Mouse (Mus musculus) embryo, embryonic 11 days (tissue): Measurements from ENCODE around the gene Nprl3.
"Not testable (repeated sequence)": the region's sequence is repeated elsewhere in the genome, so short reads cannot be mapped to it uniquely, and the experiment has no call there.

Source experiments
- DNase-seq: peaks from one replicate; pipeline ENCODE4 v3.0.0-alpha.2; 2015

Nprl3 gene

DNA sequence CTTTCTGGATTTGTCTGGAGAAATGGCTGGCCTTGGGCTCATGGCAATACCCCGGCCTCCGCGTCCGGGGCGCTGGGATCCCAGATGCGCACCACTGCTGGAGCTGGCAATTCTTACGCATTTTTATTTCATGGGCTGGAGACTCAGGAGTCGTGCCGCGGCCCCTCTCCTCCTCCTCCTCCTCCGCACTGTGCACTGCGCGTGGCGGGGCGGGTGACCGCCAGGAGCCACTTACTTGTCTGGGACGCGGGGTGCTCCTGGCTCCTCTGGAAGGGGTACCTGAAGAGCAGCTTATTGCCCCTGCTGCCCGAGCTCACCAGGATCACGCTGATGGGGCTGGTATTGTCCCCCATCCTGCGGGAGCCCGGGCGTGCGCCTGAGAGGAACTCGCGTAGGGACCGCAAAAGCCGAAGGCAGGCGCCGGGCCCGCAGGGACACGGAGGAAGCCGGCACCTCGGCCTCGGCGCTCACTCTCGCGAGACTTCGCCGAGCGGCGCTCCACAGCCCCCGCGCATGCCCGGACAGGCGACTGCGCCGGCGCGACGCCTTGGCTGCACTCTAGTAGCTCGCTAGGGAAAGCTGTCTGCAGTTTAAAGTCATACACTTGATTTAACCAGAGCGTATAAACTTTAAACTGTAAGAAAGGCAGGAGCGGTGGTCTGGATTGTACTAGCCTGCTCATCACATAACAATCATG lies at the start of gene Nprl3:
TSS of gene Nprl3 (minus strand) at position 520 of the 697 bp plus-strand sequence.
- DNase-seq: peak; percentile 98

DNA sequence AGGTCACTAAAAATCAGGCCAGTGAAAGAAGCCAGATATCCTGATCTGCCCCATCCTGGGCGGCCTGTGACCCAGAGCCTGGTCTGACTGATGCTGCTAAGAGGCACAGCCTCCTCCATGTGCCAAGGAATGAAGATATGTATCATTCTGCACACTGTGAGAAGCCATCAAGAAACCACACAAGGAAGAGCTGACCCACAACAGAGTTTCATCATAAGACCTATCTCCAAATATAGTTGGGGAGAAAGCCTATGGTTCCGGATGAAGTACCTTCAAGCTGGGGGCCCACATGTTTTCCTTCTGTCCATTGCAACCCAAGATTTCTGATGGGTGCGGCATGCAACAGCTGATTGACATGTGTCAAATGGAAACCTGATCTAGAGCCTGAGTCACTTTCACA lies 48.5 kb upstream of the Nprl3 start:
- no peak for DNase-seq

DNA sequence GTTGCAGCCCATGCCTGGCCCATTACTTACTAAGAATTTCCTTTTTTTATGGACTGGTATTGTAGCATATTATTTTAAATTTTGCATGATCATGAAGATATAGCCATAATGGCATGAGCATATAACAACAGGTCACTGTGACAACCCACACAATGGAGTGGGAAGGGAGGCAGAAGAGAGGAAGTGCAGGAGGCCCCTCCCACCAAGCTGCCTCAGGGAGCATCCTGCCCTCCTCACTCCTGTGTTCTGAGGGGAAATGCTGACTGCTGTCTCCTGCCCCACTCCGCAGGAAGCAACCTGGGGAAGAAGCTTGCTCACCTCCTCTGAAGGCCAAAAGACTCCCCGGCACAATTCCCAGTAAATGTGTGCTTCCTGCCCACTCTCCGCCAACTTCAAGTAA lies 42.4 kb upstream of the Nprl3 start:
- no peak for DNase-seq

DNA sequence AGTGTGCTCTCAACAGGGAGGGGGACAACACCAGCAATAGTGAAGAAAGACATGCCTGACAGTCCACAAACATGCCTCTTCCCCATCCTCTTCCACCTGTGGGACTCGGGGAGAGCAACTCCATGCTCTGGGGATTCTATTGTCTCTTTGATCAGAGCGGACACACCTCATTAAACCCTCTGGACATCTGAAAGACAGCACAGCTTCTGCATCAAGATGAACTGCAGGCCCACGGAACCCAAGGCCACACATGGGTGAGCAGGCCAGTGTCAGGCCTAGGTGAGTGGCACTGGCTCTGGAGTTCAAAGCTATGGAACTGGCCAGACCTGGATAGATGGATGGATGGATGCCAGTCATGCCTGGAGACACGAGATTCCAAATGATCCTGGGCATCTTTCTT lies 41.9 kb upstream of the Nprl3 start:
- no peak for DNase-seq

DNA sequence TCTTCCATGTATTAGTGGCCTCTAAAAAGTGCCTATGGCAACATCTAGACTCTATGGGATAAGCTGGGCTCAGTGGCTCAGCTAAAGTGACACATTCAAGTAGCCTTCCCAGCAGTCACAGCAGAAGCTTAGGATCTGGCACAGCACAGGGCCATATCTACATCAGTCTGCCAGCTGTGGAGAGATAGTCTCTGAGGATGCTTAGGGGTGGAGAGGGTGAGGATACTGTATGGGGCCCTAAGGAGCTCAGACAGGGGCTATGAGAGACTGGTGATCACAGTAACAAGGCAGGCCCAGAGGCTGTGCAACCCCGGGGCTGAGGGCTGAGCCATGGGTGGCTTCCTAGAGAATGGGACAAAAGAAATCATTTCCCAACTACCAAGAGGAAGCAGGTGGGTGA lies 39.5 kb upstream of the Nprl3 start:
- DNase-seq: no peak

DNA sequence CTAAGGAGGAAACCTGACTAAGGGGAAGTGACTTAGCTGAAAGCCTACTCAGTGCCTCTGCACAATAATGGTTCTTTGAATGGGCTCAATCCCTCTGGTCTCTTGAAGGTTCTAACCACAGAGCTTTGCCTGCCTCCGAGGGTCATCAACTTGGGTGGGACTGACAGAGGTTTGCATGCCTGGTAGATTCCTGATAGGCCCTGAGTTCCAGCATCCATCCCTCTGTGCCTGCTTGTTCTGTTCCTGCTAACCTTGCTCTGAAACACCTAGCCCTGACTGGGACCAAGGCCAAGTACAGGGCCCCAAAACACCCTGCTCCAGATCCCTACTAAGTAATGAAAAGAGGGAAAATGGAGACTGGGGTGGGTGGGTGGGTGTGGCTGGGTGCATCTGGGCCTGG lies 35.9 kb upstream of the Nprl3 start:
- DNase-seq: no peak

DNA sequence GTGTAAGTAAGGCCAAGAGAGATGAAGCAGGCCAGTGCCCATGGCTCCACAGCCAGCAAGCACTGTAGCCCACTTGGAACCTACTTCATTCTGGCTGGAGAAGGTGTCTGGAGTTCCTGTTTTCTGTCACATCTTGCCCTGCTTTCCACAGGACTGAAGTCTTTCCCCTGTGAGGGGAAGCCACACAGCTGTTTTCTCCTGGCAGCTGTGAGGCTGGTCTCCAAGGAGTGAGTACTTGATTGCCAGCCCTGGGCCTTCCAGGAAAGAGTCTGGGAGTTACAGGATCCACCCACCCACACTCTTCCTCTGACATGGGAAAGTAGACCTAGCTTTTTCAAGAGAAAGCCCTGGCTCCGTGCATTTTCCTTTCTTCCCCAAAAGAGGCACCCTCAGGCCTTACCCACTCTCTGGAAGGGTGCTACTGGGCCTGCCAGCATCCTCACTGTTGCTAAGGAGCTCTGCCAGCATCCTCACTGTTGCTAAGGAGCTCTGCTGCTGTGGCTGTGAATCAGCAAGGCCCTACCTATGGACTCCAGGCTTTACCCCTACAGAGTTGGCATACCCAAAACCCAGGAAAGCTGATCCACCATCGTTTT lies 35.4 kb upstream of the Nprl3 start:
- DNase-seq: no peak

DNA sequence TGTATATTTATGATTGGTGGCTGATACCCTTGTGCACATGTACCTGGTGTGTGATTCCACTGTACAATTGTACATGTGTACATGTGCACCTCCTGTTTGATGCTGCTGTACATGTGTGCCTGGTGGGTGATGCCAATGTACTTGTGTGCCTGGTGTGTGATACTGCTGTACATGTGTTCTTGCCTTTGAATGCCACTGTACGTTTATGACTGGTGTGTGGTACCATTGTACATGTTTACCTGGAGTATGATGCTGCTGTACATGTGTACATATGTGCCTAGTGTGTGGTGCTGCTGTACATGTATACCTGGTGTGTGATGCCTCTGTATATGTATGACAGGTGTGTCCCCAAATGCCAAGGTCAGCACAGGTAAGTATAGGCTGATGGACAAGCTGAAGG lies 34.0 kb upstream of the Nprl3 start:
- DNase-seq: no peak

DNA sequence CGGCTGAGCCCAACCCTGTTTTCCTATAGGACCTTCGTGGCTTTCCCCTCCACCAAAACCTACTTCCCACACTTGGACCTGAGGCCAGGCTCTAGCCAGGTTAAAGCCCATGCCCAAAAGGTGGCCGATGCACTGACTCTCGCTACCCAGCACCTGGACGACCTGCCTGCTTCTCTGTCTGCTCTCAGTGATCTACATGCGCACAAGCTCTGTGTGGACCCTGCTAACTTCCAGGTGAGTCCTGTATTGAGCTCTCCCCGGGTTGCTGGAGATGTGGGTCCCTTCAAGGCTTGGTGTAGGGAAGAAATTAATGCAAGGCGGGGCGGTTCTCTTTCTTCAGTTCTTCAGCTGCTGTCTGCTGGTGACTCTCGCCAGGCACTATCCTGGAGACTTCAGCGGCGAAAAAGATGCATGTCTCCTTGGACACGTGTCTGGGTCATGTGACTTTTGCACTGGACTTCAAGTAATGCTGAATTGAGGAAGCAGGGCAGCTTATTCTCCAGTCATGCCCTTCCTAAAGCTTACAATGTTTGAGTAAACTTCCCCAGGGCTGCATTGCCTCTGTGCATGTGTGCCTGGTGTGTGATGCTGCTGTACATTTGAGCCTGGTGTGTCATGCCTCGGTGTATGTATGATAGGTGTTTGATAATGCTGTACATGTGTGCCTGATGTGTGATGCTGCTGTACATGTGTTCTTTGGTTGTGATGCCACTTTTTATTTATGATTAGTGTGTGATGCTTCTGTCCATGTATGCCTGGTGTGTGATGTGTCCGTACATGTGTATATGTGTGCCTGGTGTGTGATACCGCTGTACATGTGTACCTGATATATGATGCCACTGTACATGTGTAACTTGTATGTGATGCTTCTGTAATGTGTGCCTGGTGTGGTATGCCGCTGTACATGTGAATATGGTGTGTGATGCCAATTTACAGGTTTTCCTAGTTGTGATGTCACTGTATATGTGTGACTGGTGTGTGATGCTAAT lies 33.1 kb upstream of the Nprl3 start:
- DNase-seq: no peak

DNA sequence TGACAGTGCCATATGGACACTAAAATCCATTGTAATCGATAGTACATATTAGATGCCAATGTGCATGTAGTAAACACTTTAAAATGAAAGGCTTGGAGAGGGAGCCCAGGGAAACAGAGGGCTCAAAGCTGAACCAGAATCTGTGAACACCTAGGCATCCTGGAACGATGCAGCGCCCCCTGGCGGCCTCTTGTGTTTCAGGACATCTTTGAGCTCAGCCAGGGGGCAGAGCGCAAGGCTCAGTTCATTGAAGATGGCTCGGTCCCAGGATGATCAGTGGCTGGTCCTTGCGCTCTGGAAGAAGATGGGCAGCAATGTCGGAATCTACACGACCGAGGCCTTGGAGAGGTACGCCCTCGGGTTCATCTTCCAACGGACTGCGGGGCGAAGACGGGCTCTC lies 32.4 kb upstream of the Nprl3 start, which contains the start of gene Hbq1a:
TSS of gene Hbq1a (plus strand) at position 205 of the 400 bp plus-strand sequence.
- DNase-seq: peak; percentile 59

DNA sequence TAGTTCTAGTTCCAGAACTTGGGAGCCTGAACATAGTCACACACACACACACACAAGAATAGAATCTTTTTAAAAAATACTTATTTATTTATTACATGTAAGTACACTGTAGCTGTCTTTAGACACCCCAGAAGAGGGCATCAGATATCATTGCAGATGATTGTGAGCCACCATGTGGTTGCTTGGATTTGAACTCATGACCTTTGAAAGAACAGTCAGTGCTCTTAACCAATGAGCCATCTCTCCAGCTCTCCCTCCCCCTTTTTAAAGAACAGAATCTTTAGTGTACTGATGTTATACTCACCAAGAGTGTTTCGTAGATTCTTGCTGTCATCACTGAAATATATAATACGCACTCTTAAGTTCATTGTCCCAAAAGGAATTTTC lies 31.0 kb upstream of the Nprl3 start:
- no peak for DNase-seq

DNA sequence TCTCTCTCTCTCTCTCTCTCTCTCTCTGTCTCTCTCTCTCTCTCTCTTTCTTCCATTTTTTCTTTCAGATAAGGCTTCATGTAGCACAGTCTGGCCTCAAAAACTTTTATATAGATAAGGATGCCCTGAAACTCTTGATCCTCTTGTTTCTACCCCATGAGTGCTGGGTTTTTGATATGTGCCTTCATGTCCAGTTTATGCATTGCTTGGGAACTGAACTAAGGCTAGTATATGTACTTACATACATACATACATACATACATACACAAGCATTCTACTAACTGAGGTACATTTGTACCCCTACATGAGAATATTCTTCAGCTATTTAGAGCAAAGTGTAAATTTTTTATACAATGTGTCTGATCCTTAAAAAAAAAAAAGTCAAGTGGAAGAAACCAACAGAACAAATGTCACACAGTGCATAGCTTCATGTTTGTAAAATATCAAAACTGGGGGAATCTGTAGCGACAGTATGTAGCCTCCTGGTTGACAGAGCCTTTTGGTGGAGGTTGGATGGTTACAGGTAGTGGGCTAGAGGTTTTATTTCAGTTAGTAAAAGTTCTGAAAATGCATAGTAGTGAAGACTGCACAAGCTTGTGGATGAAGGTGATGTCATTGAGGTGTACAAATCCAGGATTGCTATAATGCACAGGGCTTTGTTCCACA lies 30.5 kb upstream of the Nprl3 start:
- DNase-seq: no peak

DNA sequence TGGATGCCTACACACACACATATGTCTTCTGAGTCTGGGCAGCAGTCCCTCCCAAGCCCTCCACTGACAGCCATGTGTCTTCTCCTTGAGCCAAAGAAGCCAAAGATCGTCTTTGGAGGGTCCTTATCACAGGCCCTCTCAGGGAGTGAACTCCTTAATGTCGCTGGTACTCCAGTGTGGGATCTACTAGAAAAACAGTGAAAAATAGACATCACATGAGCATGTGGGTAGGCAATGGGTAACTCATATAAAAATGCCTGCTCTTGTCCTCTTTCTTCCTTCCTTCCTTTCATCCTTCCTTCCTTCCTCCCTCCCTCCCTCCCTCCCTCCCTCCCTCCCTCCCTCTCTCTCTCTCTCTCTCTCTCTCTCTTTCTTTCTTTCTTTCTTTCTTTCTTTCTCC lies 29.9 kb upstream of the Nprl3 start:
- not testable (repeated sequence) for DNase-seq

DNA sequence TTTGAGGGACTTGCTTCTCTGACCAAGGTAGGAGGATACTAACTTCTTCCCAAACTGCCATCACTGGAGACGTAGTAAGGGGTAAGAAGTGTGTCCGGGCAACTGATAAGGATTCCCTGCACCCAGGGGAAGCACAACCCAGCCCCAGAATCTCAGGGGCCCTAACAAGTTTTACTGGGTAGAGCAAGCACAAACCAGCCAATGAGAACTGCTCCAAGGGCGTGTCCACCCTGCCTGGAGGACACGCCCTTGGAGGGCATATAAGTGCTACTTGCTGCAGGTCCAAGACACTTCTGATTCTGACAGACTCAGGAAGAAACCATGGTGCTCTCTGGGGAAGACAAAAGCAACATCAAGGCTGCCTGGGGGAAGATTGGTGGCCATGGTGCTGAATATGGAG lies 28.7 kb upstream of the Nprl3 start, which contains the start of gene Hba-a2:
TSS of gene Hba-a2 (plus strand) at position 287 of the 400 bp plus-strand sequence.
- not testable (repeated sequence) for DNase-seq

DNA sequence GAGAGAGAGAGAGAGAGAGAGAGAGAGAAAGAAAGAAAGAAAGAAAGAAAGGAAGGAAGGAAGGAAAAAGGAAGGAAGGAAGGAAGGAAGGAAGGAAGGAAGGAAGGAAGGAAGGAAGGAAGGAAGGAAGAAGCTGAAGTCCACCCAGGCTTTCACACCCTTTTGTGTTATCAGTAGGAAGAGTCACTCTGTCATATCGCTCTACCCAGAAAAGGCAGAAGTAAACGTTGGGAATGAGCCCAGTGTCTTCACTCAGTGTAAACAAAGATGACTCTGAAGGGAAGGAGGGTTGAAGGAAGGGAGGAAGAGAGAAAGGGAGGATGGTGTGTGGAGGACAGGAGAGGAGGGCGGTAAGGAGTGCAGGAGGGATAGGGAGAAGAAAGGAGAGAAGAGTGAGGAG lies 26.0 kb upstream of the Nprl3 start:
- not testable (repeated sequence) for DNase-seq

DNA sequence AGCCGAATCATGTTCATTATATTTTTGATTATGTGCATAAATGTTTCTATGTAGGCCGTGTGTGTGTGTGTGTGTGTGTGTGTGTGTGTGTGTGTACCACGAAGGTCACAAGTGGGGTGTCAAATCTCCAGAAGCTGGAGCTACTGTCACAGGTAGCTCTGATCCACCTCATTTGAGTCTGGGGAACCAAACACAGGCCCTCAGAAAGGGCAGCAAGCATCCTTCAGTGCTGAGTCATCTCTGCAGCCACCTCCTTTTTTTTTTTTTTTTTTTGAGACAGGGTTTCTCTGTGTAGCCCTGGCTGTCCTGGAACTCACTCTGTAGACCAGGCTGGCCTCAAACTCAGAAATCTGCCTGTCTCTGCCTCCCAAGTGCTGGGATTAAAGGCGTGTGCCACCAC lies 25.3 kb upstream of the Nprl3 start:
- not testable (repeated sequence) for DNase-seq

DNA sequence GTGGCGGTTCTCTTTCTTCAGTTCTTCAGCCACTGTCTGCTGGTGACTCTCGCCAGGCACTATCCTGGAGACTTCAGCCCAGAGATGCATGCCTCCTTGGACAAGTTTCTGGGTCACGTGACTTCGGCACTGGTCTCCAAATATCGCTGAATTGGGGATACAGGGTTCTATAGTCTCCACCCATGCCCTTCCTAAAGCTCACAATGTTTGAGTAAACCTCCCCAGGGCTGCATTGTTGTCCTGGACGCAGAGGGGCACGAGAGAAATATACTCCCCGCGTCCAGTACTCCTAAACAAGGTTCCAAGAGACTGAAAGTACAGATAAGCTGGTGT lies 20.0 kb upstream of the Nprl3 start:
- no peak for DNase-seq

DNA sequence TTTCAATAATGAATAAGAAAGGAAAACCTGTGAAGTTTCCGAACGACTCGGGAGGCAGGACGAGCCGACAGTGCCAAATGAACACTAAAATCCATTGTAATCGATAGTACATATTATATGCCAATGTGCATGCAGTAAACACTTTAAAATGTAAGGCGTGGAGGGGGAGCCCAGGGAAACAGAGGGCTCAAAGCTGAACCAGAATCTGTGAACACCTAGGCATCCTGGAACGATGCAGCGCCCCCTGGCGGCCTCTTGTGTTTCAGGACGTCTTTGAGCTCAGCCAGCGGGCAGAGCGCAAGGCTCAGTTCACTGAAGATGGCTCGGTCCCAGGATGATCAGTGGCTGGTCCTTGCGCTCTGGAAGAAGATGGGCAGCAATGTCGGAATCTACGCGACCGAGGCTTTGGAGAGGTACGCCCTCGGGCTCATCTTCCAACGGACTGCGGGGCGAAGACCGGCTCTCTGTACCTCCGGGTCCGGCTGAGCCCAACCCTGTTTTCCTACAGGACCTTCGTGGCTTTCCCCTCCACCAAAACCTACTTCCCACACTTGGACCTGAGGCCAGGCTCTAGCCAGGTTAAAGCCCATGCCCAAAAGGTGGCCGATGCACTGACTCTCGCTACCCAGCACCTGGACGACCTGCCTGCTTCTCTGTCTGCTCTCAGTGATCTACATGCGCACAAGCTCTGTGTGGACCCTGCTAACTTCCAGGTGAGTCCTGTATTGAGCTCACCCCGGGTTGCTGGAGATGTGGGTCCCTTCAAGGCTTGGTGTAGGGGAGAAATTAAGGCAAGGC lies 19.4 kb upstream of the Nprl3 start, which contains the start of gene Hbq1b:
TSS of gene Hbq1b (plus strand) at position 271 of the 798 bp plus-strand sequence.
- DNase-seq: peak; percentile 71

DNA sequence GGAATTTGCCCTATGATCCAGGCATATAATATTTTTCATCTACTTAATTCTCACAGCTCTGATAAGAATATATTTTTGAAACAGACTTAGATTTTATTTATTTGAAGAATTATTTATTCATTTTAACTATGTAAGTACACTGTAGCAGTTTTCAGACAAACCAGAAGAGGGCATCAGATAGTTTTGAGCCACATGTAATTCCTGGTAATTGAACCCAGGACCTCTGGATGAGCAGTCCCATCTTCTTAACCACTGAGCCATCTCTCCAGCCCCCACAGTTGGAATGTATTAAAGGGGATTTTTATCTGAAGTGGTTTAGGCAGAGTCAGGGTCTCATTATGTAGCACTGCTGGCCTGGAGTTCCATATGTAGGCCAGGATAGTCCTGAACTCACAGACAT lies 18.4 kb upstream of the Nprl3 start:
- DNase-seq: not testable (repeated sequence)

DNA sequence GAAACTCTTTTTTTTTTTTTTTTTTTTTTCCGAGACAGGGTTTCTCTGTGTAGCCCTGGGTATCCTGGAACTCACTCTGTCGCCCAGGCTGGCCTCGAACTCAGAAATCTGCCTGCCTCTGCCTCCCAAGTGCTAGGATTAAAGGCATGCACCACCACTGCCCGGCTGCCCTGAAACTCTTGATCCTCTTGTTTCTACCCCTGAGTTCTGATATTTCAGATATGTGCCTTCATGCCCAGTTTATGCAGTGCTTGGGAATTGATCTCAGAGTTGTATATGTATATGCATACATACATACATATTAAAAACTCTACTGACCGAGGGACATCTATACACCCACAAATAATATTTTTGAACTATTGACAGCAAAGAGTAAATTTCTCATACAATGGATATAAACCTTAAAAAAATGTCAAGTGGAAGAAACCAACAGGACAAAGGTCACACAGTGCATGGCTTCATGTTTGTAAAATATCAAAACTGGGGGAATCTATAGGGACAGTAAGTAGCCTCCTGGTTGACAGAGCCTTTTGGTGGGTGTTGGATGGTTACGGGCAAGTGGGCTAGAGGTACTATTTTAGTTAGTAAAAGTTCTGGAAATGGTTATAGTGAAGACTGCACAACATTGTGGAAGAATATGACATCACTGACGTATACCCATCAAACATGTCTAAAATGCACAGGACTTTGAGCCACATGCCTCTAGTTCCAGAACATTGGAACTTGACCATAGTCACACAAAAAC lies 17.7 kb upstream of the Nprl3 start:
- DNase-seq: no peak

DNA sequence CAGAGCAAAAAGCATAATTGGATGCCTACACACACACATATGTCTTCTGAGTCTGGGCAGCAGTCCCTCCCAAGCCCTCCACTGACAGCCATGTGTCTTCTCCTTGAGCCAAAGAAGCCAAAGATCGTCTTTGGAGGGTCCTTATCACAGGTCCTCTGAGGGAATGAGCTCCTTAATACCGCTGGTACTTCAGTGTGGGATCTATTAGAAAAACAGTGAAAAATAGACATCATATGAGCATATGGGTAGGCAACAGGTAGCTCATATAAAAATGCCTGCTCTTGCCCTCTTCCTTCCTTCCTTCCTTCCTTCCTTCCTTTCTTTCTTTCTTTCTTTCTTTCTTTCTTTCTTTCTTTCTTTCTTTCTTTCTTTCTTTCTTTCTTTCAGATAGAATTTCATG lies 17.1 kb upstream of the Nprl3 start:
- DNase-seq: not testable (repeated sequence)
